Mouse (Mus musculus) kidney, embryonic 16.5 days (tissue): Measurements from ENCODE around the gene Nipbl. TPM values are rescaled to one million over a fixed set of nuclear protein-coding genes. Genes with fewer than 3 reads are reported as not detected.

ENCODE experiments used
- ATAC-seq: fragments of 200-750 bp; cut with Nextera tagmentation; 2 replicates; pipeline ENCODE4 v1.8.0; 2017; ENCODE audit warnings: moderate TSS enrichment; ENCODE audit not compliant: low FRiP score, low TSS enrichment
- H3K27ac ChIP-seq: fragments of 300-500 bp; sonication (generic); 2 replicates; pipeline ENCODE4 v1.5.1; 2014; ENCODE audit warnings: low read length
- H3K27me3 ChIP-seq: fragments of 300-500 bp; sonication (generic); 2 replicates; pipeline ENCODE4 v1.6.1; 2014; ENCODE audit warnings: low read length, control low read depth, mixed read lengths; ENCODE audit not compliant: insufficient read depth
- H3K36me3 ChIP-seq: fragments of 300-500 bp; sonication (generic); 2 replicates; pipeline ENCODE4 v1.6.1; 2014; ENCODE audit warnings: low read length, control low read depth, mixed read lengths; ENCODE audit not compliant: insufficient read depth
- H3K4me1 ChIP-seq: fragments of 300-500 bp; sonication (generic); 2 replicates; pipeline ENCODE4 v1.6.1; 2014; ENCODE audit warnings: low read length, control low read depth, mixed read lengths; ENCODE audit not compliant: insufficient read depth
- H3K4me2 ChIP-seq: fragments of 300-500 bp; sonication (generic); replicated peaks from 2 replicates; pipeline ENCODE4 v1.6.1; 2014; ENCODE audit warnings: low read depth, low read length
- H3K4me3 ChIP-seq: fragments of 300-500 bp; sonication (generic); 2 replicates; pipeline ENCODE4 v1.5.1; 2014; ENCODE audit warnings: mild to moderate bottlenecking, low read length
- H3K9ac ChIP-seq: fragments of 300-500 bp; sonication (generic); replicated peaks from 2 replicates; pipeline ENCODE4 v1.6.1; 2014; ENCODE audit warnings: low read length
- H3K9me3 ChIP-seq: fragments of 300-500 bp; sonication (generic); 2 replicates; pipeline ENCODE4 v1.6.1; 2016; ENCODE audit warnings: low read length, control low read depth
- WGBS: fragments of 180-500 bp; shearing (Covaris S2); extraction: QIAGEN DNeasy Blood & Tissue Kit; methylation state at CpG from one replicate; pipeline ENCODE4 v1.1.7; 2014; 5-methylcytosine and 5-hydroxymethylcytosine counted together
- polyA plus RNA-seq: library from polyadenylated mRNA; unstranded; fragments of >200 nt; fragmentation: Nextera tagmentation; extraction: Ambion mirVana; gene quantifications from 2 replicates; pipeline ENCODE4 v1.2.1, GENCODE M21; 2015

Gene Nipbl
- polyA plus RNA-seq, 1 experiment from 2014 or later = 17.5 TPM

DNA sequence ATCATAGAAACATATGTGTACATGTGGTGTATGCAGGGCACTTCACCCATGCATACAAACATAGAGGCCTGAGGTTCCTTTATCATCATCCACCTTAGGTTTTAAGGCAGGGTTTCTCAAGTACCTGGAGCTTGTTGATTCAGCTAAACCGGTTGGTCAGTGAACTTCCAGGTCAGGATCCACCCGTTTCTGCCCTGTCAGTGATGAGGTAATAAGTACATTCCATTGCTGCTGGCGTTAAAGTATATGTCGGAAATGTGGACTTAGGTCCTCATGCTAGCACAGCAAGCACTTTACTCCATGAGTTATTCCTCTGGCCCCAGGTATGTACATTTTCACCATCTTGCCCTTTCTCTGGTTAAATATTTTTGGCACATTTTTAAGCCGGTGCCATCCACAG lies 14.8 kb downstream of the Nipbl start:
- H3K27me3 ChIP-seq = no peaks in the 10 kb centered on the region
- H3K4me3 ChIP-seq = no peak overlapping the region
- no peak overlapping the region for H3K27ac ChIP-seq
- ATAC-seq = no peak
- H3K9ac ChIP-seq = no peak overlapping the region
- 70% methylated on average over 5 of the region's 5 CpGs for WGBS
- no peaks in the 10 kb centered on the region for H3K9me3 ChIP-seq
- H3K4me1 ChIP-seq = no peaks in the 10 kb centered on the region
- H3K4me2 ChIP-seq = no peak overlapping the region
- no peaks in the 10 kb centered on the region for H3K36me3 ChIP-seq

DNA sequence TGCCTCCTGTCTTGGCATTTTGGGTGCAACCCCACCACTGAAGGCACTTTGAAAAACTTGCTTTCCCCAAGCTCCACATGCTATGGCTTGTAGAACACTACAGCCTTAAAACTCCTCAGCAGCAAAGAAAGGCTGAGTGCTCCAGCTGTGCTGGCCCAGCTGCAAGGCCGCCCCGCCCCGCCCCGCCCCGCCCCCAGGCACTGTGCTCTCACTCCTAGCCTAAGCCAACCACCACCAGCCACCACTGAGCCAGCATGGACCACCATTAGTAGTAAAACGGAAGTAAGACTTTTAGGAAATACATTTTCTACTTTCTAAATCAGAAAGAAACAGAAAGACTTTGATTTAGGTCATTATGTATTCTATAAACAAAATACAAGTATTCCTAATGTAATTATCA lies 23.4 kb downstream of the Nipbl start:
- Histone ChIP-seq H3K9ac (no peak overlapping the region), H3K4me1 (peaks cover 4% of the 10 kb centered on the region; the same call in 1 of the 2 replicates), H3K9me3 (no peaks in the 10 kb centered on the region), H3K27ac (no peak overlapping the region), H3K27me3 (no peaks in the 10 kb centered on the region), H3K4me3 (no peak overlapping the region), H3K36me3 (no peaks in the 10 kb centered on the region), H3K4me2 (no peak overlapping the region)
- WGBS = 26% methylated on average over 6 of the region's 6 CpGs
- no peak for ATAC-seq

DNA sequence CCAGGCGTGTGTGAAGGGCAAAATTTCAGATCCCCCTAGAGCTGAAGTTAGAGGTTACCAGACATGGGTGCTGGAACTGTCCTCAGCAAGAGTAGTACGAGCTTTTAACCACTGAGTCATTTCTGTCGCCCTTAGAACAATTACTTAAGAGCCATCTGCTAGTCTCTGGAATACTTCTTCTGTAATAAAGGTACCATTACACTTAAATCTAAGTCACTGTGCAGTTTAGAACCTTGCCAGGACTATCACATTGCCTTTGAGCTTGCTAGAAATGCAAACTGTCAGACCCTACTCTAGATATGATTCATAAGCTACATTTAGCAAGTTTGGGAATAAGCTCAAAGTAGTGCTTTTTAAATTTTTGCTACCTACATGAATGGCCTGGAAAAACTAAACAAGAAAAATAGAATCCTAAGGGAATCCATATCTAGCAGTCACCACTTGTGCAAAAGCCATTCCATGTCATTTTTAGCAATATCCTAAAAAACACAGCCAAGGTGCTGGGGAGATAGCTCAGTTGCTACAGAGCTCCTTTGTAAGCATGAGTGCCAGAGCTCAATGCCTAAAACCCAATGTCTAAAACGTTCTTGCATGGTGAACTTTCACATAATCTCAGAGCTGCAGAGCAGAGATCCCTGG lies 27.6 kb downstream of the Nipbl start:
- WGBS = 71% methylated on average over 4 of the region's 4 CpGs
- H3K27me3 ChIP-seq = no peaks in the 10 kb centered on the region
- no peak for ATAC-seq

DNA sequence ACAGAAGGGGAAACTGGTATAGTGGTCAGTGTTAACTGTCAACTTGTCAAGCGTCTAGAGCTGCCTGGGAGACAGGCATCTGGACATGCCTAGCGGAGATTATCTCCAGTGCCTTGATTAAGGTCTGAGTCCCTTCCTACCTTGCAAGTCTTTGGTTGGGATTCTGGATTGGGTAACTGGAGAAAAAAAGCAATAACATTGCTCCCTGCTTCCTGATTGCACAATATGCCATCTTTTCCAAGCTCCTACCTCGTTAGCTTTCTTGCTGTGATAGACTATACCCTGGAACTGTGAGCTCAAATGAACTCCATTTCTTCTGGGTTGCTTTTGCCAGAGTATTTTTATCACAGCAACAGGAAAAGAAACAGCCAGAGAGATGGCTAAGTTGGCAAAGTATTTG lies 30.9 kb downstream of the Nipbl start:
- H3K36me3 ChIP-seq = no peaks in the 10 kb centered on the region
- 87% methylated on average over 3 of the region's 3 CpGs for WGBS
- ATAC-seq = no peak
- H3K27ac ChIP-seq = no peak overlapping the region
- no peak overlapping the region for H3K9ac ChIP-seq
- no peaks in the 10 kb centered on the region; the same call in 1 of the 2 replicates for H3K4me1 ChIP-seq
- no peak overlapping the region for H3K4me3 ChIP-seq
- H3K27me3 ChIP-seq = no peaks in the 10 kb centered on the region
- H3K4me2 ChIP-seq = no peak overlapping the region
- no peaks in the 10 kb centered on the region for H3K9me3 ChIP-seq

More for the DNA sequence above, 27.6 kb downstream of the Nipbl start:
- no peak overlapping the region for H3K27ac ChIP-seq
- no peaks in the 10 kb centered on the region for H3K9me3 ChIP-seq
- no peak overlapping the region for H3K4me2 ChIP-seq
- H3K9ac ChIP-seq = no peak overlapping the region
- H3K4me3 ChIP-seq = no peak overlapping the region
- H3K4me1 ChIP-seq = peaks cover 4% of the 10 kb centered on the region; the same call in 1 of the 2 replicates
- H3K36me3 ChIP-seq = no peaks in the 10 kb centered on the region

DNA sequence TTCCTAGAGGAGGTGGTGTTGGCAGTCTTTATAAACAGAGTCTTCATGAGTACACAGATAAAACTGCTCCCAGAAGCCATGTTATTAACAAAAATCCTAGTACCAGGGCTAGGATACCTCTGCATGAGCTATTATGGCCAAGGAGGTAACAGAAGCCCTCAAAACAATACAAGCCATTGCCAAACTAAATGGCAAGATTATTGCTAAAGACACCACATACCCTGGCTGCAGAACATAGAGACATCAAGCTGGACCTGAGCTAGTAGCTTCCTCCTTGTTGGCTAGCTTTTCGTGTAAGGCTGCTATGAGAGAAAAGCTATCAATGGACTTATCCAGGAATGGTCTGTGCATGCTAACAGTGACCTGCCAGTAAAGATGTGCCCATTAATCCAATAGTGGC lies 32.4 kb downstream of the Nipbl start:
- Histone ChIP-seq H3K9ac (no peak overlapping the region), H3K27me3 (no peaks in the 10 kb centered on the region), H3K36me3 (no peaks in the 10 kb centered on the region), H3K4me2 (no peak overlapping the region), H3K27ac (no peak overlapping the region), H3K4me1 (no peaks in the 10 kb centered on the region; the same call in 1 of the 2 replicates), H3K9me3 (no peaks in the 10 kb centered on the region), H3K4me3 (no peak overlapping the region)
- 100% methylated on average over 1 of the region's 1 CpGs for WGBS
- no peak for ATAC-seq

DNA sequence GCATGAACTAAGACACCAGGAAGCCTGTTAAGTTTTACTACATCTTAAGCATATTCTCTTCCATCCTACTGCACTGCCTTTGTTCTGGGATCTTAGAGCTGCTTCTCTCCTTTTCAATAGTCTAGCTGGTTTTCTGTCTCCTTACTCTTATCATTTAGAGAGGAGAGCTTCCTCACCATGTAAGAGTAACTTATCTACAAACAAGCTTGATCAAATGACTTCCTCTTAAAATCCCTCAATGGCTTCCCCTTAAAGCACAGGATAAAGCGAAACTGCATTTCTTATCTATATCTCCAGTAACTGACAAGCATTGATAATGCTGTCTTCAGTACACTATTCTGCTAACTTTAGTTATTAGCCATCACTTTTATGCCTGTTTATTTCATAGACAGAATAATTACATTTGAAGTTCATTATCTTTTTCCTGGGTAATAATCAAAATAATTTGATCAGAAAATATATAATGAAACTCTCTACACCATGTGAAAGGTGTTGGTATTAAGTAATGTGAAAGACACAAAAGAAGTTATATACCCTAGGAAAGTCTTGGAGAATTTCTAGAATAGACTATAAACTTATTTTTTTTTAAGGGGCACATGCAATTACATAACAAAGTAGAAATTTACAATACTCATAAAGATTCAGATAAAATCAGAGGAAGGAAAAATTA lies 33.0 kb downstream of the Nipbl start:
- Histone ChIP-seq H3K4me2 (no peak overlapping the region), H3K9ac (no peak overlapping the region), H3K27ac (no peak overlapping the region), H3K36me3 (no peaks in the 10 kb centered on the region), H3K9me3 (no peaks in the 10 kb centered on the region), H3K4me3 (no peak overlapping the region), H3K27me3 (no peaks in the 10 kb centered on the region), H3K4me1 (no peaks in the 10 kb centered on the region; the same call in 1 of the 2 replicates)
- WGBS = 96% methylated on average over 1 of the region's 1 CpGs
- no peak for ATAC-seq

DNA sequence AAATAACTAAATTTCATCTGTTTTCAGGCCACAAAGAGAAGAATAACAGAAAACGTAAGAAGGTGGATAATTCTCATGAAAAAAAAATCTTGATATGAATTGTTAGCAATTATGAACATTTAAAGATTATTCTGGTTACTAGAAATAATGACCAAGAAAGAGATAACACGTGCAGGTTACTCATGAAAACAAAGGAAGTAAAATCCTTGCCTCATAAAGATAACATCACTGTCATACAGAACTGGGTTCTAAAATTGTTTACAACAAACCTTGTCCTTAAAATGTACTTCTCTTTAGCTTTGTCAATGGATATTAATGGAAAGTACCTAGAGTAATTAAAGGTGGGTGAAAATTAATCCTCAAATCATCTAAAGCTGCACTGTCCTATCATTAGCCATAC lies 37.2 kb downstream of the Nipbl start:
- Histone ChIP-seq H3K9me3 (no peaks in the 10 kb centered on the region), H3K27me3 (no peaks in the 10 kb centered on the region), H3K9ac (no peak overlapping the region), H3K27ac (no peak overlapping the region), H3K4me1 (no peaks in the 10 kb centered on the region), H3K4me3 (no peak overlapping the region), H3K4me2 (no peak overlapping the region), H3K36me3 (no peaks in the 10 kb centered on the region)
- 82% methylated on average over 2 of the region's 2 CpGs for WGBS
- ATAC-seq = no peak

DNA sequence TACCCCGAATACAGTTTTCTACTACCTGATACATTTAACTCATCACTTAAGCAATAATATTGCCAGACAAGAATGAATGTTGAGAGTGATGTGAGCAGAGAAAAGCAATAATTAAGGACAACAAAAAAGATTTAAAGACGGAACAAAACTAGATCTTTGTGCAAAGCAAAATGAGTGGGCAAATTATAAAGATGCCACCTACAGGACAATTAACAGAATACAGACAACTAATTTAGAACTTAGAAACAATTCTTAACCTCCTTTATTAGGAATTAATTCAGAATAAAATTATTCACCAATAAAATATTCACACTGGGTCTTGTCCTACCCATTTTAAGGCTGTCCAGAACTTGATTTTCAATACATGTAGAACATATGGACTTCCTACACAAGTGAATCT lies 38.0 kb downstream of the Nipbl start:
- H3K4me3 ChIP-seq = no peak overlapping the region
- 94% methylated on average over 2 of the region's 2 CpGs for WGBS
- ATAC-seq = no peak

DNA sequence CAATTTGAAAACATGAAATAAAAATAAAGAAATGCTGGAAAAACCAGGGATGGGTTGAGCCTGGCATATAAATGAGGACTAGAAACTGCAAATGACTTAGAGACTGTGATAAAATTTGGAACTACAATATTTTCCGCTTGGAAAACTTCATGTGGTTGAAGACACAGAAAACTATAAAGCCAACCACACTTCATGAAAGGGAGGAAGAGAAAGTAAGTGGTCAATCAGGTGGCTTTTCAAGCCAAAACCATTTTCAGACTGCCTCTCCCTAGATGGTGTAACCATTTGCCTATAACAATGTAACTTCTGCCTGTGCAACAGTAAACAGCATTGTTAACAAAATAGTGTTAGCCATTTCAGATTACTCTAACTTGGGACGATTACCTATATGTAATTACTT lies 41.7 kb downstream of the Nipbl start:
- Histone ChIP-seq H3K4me3 (no peak overlapping the region), H3K36me3 (no peaks in the 10 kb centered on the region), H3K4me2 (no peak overlapping the region), H3K27me3 (no peaks in the 10 kb centered on the region), H3K9me3 (no peaks in the 10 kb centered on the region), H3K4me1 (peaks cover 4% of the 10 kb centered on the region), H3K9ac (no peak overlapping the region), H3K27ac (no peak overlapping the region)
- WGBS = 91% methylated on average over 2 of the region's 2 CpGs
- no peak for ATAC-seq

More for the DNA sequence above, 38.0 kb downstream of the Nipbl start:
- Histone ChIP-seq H3K36me3 (no peaks in the 10 kb centered on the region), H3K27ac (no peak overlapping the region), H3K9me3 (no peaks in the 10 kb centered on the region), H3K4me1 (no peaks in the 10 kb centered on the region), H3K4me2 (no peak overlapping the region), H3K9ac (no peak overlapping the region), H3K27me3 (no peaks in the 10 kb centered on the region)

DNA sequence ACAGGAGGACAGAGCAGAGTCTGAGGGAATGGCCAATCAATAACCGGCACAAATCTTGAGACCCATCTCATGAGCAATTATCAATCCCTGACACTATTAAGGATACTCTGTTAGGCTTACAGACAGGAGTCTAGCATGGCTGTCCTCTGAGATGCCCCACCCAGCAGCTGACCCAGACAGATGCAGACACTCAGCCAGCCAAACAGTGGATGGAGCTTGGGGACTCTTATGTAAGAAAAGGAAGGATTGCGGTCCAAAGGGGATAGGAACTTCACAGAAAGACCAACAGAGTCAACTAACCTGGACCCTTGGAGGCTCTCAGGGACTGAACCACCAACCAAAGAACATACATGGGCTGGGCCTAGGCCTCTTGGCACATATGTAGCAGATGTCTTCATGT lies 42.7 kb downstream of the Nipbl start:
- peaks cover 4% of the 10 kb centered on the region for H3K4me1 ChIP-seq
- no peak overlapping the region for H3K4me3 ChIP-seq
- H3K36me3 ChIP-seq = no peaks in the 10 kb centered on the region
- H3K4me2 ChIP-seq = no peak overlapping the region
- ATAC-seq = no peak
- H3K27me3 ChIP-seq = no peaks in the 10 kb centered on the region
- no peak overlapping the region for H3K9ac ChIP-seq
- H3K27ac ChIP-seq = no peak overlapping the region
- WGBS = 92% methylated on average over 2 of the region's 2 CpGs
- no peaks in the 10 kb centered on the region for H3K9me3 ChIP-seq
